Mouse (Mus musculus) heart, adult 2 months (tissue): Measurements from ENCODE around the gene Fam198a. TPM values are rescaled to one million over a fixed set of nuclear protein-coding genes. Genes with fewer than 3 reads are reported as not detected.
A peak's percentile ranks its signal among the peaks of the same experiment; 100 is the strongest.

ENCODE experiments used
- DNase-seq, 2 experiments: peaks; one replicate each; pipeline ENCODE4 v3.0.0; 2021
- H3K27ac ChIP-seq: fragments of 200-600 bp; 2 replicates; pipeline ENCODE4 v1.8.1; 2022
- H3K27me3 ChIP-seq: fragments of 200-500 bp; 2 replicates; pipeline ENCODE4 v1.6.1; 2012; ENCODE audit warnings: mild to moderate bottlenecking, low read length, inconsistent platforms, mixed read lengths; ENCODE audit not compliant: control insufficient read depth, insufficient read depth
- H3K36me3 ChIP-seq: fragments of 200-500 bp; 2 replicates; pipeline ENCODE4 v1.6.1; 2012; ENCODE audit warnings: low read length, inconsistent platforms; ENCODE audit not compliant: control insufficient read depth, insufficient read depth
- H3K4me1 ChIP-seq: fragments of 200-500 bp; 2 replicates; pipeline ENCODE4 v1.6.1; 2011; ENCODE audit warnings: low read length; ENCODE audit not compliant: control insufficient read depth, insufficient read depth
- H3K4me3 ChIP-seq: fragments of 200-600 bp; 2 replicates; pipeline ENCODE4 v1.8.1; 2022
- H3K79me2 ChIP-seq: fragments of 200-500 bp; replicated peaks from 2 replicates; pipeline ENCODE4 v1.6.1; 2012; ENCODE audit warnings: mild to moderate bottlenecking, inconsistent platforms, low read length, moderate library complexity, mixed read lengths; ENCODE audit not compliant: control insufficient read depth, insufficient read depth
- H3K9ac ChIP-seq: fragments of 200-500 bp; 2 replicates; pipeline ENCODE4 v1.6.1; 2012; ENCODE audit warnings: low read depth, mild to moderate bottlenecking, control low read depth, inconsistent platforms, low read length, mixed read lengths
- CTCF ChIP-seq: fragments of 200-600 bp; IDR thresholded peaks from 2 replicates; pipeline ENCODE4 v1.8.1; 2022; ENCODE audit warnings: antibody characterized with exemption, mild to moderate bottlenecking, moderate library complexity
- EP300 ChIP-seq: fragments of 200-500 bp; IDR thresholded peaks from 2 replicates; pipeline ENCODE4 v1.6.1; 2011; ENCODE audit warnings: low read depth, low read length, control low read depth; ENCODE audit not compliant: insufficient read depth
- POLR2A ChIP-seq: fragments of 200-500 bp; IDR thresholded peaks from 2 replicates; pipeline ENCODE4 v1.6.1; 2011; ENCODE audit warnings: mild to moderate bottlenecking, low read depth, low read length, control low read depth; ENCODE audit not compliant: insufficient read depth
- WGBS: fragments of 180-500 bp; shearing (Covaris S2); methylation state at CpG from one replicate; pipeline ENCODE4 v1.1.7; 2018; 5-methylcytosine and 5-hydroxymethylcytosine counted together
- intact Hi-C: fragments of 180-260 bp; cut with DNase I; formaldehyde crosslinking; loops from one replicate; pipeline ENCODE4 v1.15.1; 2025
- polyA plus RNA-seq: library from polyadenylated mRNA; depleted of rRNA; stranded (reverse); fragments of >200 nt; gene quantifications from 2 replicates; pipeline ENCODE4 v1.2.3, GENCODE M21; 2012; rRNA removed
- total RNA-seq, 2 experiments: library from RNA; stranded (reverse); gene quantifications; 2 replicates each; pipeline ENCODE4 v1.2.3; 2021

Gene Fam198a
- total and polyA plus RNA-seq, 3 experiments: 0.42 to 1.5 (median 0.96) TPM

GRCm38 (mm10) chr9:122027914-122028745 is 77.3 kb downstream of the Fam198a start:
- peaks cover 65% of the 10 kb centered on the region for H3K4me1 ChIP-seq

GRCm38 (mm10) chr9:122029765-122030164 is 79.0 kb downstream of the Fam198a start:
- 84% methylated on average over 7 of the region's 7 CpGs for whole genome bisulfite sequencing
- H3K27ac ChIP-seq: peak overlapping the region; percentile 99
- intact Hi-C loops: no loop called here

More at GRCm38 (mm10) chr9:122027914-122028745, 77.3 kb downstream of the Fam198a start:
- H3K27me3 ChIP-seq: no peaks in the 10 kb centered on the region
- TF ChIP-seq CTCF (no peak), EP300 (peak; percentile 100), POLR2A (peak; percentile 62; the same call in 1 of the 2 replicates)
- no peaks in the 10 kb centered on the region for H3K79me2 ChIP-seq
- peaks cover 11% of the 10 kb centered on the region for H3K36me3 ChIP-seq
- WGBS: 8% methylated on average over 11 of the region's 11 CpGs
- H3K9ac ChIP-seq: peak overlapping the region; percentile 19
- peak; percentile 82 to 89 for DNase-seq
- H3K27ac ChIP-seq: peak overlapping the region; percentile 99
- intact Hi-C loops: loop anchor here (1.0 kb wide), 3 partner anchors 37 to 82 kb away; no protein-coding TSS in a partner anchor
- no peak overlapping the region for H3K4me3 ChIP-seq

More at GRCm38 (mm10) chr9:122029765-122030164, 79.0 kb downstream of the Fam198a start:
- Histone ChIP-seq H3K9ac (no peak overlapping the region), H3K79me2 (no peaks in the 10 kb centered on the region), H3K4me3 (no peak overlapping the region), H3K27me3 (no peaks in the 10 kb centered on the region), H3K36me3 (peaks cover 7% of the 10 kb centered on the region), H3K4me1 (peaks cover 54% of the 10 kb centered on the region)
- DNase-seq: no peak
- no peak for TF ChIP-seq EP300
- TF ChIP-seq POLR2A: no peak
- no peak for TF ChIP-seq CTCF

Other genes starting within 250 kb of the Fam198a start
- 1 to 10 TPM; 3.9 to 5.0 TPM for gene Sec22c, start 245.5 kb upstream of the Fam198a start, total RNA-seq
- 6.7 and 9.5 TPM in 2 replicates for gene Sec22c, start 245.5 kb upstream of the Fam198a start, polyA plus RNA-seq
- 100 to 1,000 TPM; 125 to 138 TPM for gene Ss18l2, start 240.7 kb upstream of the Fam198a start, total RNA-seq
- gene Ss18l2, start 240.7 kb upstream of the Fam198a start, polyA plus RNA-seq: 103 and 154 TPM in 2 replicates
- gene Nktr, start 231.8 kb upstream of the Fam198a start, total RNA-seq: 10 to 100 TPM; 28.7 to 33.1 TPM
- 23.1 and 39.2 TPM in 2 replicates for gene Nktr, start 231.8 kb upstream of the Fam198a start, polyA plus RNA-seq
- 100 to 1,000 TPM; 117 to 130 TPM for gene Zfp651, start 191.7 kb upstream of the Fam198a start, total RNA-seq
- gene Zfp651, start 191.7 kb upstream of the Fam198a start, polyA plus RNA-seq: 67.7 and 84.2 TPM in 2 replicates
- 10 to 100 TPM; 12.3 to 17.4 TPM for gene Klhl40, start 173.4 kb upstream of the Fam198a start, total RNA-seq
- gene Klhl40, start 173.4 kb upstream of the Fam198a start, polyA plus RNA-seq: 11.0 and 13.1 TPM in 2 replicates
- 100 to 1,000 TPM in 1 of 2 experiments, 10 to 100 TPM in 1; 96.3 to 111 TPM for gene Hhatl, start 158.5 kb upstream of the Fam198a start, total RNA-seq
- 201 and 224 TPM in 2 replicates for gene Hhatl, start 158.5 kb upstream of the Fam198a start, polyA plus RNA-seq
- gene Ccdc13, start 111.5 kb upstream of the Fam198a start, total RNA-seq: not detected
- gene Ccdc13, start 111.5 kb upstream of the Fam198a start, polyA plus RNA-seq: 0.32 and 0.49 TPM in 2 replicates
- gene Higd1a, start 92.6 kb upstream of the Fam198a start, total RNA-seq: 100 to 1,000 TPM; 198 to 199 TPM
- gene Higd1a, start 92.6 kb upstream of the Fam198a start, polyA plus RNA-seq: 71.7 and 106 TPM in 2 replicates
- gene Ackr2, start 52.6 kb upstream of the Fam198a start, total RNA-seq: 1 to 10 TPM in 1 of 2 experiments, under 1 TPM in 1; 0.84 to 2.4 TPM
- gene Ackr2, start 52.6 kb upstream of the Fam198a start, polyA plus RNA-seq: 3.1 and 3.5 TPM in 2 replicates
- gene Cyp8b1, start 34.7 kb upstream of the Fam198a start, total RNA-seq: not detected
- gene Cyp8b1, start 34.7 kb upstream of the Fam198a start, polyA plus RNA-seq: 0.06 and 0.15 TPM in 2 replicates
- 10 to 100 TPM; 14.0 to 15.3 TPM for gene Pomgnt2, start 46.1 kb downstream of the Fam198a start, total RNA-seq
- 21.0 and 21.4 TPM in 2 replicates for gene Pomgnt2, start 46.1 kb downstream of the Fam198a start, polyA plus RNA-seq
- gene Snrk, start 166.3 kb downstream of the Fam198a start, total RNA-seq: 100 to 1,000 TPM; 142 to 163 TPM
- gene Snrk, start 166.3 kb downstream of the Fam198a start, polyA plus RNA-seq: 68.0 and 89.8 TPM in 2 replicates